Mouse (Mus musculus): Measurements from ENCODE around the gene Eef2k.

The Eef2k gene

DNA sequence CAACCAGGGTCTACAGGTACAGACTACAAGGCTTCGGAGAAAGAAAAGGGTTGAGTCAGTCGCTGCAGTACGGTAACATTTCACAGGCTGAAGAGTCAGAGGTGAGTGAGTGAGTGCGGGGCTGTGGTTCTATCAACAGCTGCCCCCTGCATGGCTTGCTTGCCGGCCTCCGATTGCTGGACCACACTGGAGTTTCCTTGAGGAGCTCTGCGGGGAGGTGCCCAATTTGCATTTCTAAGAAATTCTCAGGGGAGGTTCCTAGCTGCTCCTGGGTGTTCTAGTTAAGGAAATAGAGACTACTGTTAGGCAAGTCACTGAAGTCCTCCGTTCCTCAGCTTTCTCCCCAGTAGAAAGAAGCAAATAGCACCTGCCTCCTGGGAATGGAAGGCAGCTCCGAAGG is 2.1 kb downstream of the Eef2k start:
- DNase-seq (ENCODE audit: low spot score in 2 of 2), result no peak

DNA sequence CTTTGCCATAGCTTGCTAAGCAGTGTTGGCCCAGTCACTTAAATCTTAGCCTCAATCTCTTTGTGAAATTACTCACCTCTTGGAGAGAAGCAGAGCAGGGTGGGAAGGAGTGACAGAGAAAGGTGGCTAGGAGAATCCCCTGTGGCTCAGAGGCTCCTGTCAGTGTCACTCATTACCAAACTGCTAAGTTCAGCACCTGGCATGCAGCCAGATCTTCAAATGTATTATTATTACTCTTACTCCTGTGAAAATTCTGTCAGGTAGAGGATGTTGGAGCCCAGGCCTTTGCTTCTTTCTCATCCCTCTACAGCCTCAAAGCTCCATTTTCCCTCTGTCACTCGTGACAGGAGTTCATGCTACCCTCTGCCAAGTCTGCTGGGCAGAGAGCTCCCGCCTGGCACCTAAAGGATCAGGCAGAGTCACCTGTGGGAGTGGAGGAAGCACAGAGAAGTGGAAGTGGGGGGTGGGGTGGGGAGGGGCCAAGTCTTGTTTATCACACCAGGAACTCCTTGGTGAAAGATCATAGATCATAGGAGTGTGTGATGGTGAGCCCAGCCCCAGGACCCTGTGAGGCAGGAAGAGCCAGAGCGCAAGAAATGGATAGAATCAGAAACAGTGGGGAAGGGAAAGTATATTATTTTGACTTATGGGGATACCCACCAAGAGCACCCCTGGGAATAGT is 6.3 kb downstream of the Eef2k start:
- no peak for DNase-seq (ENCODE audit: low spot score in 2 of 2)

DNA sequence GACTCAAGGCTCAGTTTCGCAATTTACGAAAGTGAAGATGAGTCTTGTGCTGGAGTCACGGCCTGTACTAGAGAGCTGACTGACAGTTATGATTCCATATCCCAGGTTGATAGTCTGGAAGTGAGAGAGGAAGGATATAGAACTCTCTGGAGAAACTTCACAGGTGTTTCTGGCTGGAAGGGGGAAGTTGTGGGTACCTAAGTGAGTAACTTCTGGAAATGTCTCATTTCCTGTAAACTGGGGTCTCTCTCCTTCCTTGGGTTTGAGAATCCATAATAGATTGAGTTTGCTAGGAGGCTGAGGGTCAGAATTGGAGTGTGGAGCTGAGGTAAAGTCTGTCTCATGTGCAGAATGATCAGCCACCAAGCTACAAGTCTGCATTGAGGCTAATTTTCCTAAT is 7.5 kb downstream of the Eef2k start:
- DNase-seq (ENCODE audit: low spot score in 2 of 2), result no peak

DNA sequence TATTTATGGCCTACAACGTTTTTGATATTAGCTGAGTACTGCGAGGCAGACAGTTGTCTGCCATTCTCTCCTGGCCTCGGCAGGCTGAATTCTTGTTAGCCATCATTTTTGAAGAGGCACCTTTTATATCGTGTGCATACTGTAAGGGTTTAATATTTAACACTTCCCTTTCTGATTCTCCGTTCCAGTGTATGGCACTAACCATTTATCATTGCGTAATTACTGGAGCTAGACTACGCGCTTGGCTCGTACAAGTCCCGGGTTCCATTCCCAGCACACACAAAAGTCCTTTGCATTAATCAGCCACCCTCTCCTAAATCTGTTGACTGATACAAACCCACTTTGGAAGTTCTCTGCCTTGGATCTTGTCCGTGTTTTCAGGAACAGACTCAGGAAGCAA is 17.2 kb downstream of the Eef2k start:
- DNase-seq (ENCODE audit: low spot score in 2 of 2), result no peak

DNA sequence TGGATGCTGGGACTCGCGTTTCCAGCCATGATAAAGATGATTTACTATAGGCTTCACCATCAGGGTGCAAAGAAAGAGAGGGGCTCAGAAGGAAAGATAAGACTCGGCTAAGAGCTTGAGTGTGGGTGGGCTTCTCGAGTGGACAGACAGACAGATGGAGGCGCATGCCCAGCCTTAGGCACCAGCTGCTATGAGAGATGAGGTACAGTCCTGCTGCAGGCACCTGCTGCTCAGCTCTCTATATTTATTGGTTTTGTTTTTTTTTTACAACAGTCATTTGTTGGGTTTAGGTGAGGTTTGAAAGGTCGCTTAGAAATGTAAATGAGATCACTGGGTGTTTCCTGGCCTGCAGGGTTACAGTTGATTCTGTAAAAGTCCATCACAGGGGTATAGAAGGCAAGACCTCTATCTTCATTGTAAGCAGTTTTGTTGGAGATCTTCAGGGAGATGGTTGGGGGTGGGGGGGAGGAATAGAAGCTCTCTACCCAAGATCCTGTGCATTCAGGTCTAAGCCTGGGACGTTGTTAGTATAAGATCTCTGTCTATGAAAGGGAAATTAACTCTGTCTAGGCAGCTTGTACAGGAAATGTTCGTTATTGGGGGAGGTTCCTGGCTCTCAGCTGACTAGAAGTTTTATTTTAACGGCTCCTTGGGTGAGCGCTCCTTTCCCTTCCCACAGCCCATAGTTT is 18.3 kb downstream of the Eef2k start:
- DNase-seq (ENCODE audit: low spot score in 2 of 2), result peak in 1 of 2 experiments; percentile 35

DNA sequence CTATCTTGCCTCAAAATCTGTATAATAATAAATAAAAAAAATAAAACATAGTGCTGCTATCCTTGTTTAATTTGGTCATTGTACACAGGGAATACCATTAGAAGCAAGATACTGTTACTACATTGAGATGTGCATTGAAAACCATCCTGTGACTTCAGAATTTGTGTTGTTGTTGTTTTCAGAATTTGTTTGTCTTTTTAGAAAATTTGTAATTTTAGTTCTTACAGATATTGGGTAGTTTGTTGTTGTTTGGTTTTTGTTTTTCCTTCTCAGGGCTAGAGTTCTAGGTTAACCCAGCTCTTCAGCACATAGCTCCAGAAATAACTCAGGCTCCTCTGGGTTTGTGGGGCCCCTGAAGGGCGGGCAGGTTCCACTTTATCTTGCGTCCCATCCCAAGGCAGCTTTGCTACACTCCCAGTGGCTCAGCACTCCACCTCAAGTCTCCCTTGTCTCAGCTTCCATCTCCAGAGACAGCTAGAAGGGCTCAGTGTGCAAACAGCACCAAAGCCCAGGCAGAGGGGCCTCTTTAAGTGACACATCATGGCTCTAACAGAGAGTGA is 18.9 kb downstream of the Eef2k start:
- no peak for DNase-seq (ENCODE audit: low spot score in 2 of 2)

DNA sequence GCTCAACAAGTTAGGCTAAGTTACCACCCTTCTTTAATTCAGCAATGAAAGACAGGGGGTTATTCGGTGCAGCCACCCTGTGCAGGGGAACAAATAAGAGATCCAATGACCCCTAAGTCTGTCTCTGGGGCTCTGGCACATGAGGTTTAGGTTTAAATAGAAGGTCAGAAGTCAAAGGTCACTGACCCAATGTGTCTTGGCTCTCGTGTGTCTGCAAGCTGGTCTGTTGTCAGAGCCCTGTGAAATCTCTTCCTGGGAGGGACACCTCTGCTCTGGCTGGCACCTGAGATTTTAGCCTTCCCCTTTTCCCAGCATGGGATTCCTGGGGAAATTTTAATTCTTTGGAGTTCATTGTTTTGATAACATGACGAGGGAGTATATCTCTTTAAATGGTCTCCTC is 19.6 kb downstream of the Eef2k start:
- DNase-seq (ENCODE audit: low spot score in 2 of 2), result no peak

DNA sequence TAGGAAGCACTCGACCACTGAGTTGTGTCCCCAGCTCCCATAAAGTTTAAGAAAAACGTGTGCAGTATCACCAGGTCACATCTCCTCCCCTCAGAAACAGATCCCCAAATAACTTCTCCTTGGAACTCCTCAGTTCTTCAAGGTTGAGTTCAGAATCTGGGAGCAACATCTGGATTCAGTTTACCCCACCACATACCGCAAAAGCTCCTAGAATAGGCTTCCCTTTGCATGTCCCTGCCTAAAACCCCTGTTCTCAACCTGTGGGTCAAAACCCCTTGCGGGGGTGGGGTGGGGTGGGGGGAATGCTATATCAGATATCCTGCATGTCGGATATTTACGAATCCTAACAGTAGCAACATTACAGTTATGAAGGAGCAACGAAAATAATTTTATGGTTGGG is 20.0 kb downstream of the Eef2k start:
- no peak for DNase-seq (ENCODE audit: low spot score in 2 of 2)

DNA sequence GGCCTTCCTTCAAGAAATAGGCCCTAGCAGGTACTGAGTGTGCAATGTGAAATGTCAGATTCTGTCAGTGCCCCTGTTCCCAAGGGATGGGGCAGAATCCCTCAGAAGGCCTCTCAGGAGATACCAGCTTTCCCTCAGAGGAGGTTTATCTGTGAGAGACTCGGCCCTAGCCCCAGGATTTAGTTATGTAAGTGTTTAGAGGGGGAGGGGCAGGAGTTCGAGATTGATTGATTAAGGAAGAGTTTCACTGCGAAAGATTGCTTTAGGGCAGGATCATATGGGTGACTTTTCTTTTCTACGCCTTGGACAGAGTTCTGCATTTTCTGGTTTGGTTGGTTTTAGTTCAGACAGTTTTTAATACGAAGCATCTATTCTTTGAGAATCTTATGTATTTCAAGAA is 20.8 kb downstream of the Eef2k start:
- DNase-seq (ENCODE audit: low spot score in 2 of 2), result no peak

DNA sequence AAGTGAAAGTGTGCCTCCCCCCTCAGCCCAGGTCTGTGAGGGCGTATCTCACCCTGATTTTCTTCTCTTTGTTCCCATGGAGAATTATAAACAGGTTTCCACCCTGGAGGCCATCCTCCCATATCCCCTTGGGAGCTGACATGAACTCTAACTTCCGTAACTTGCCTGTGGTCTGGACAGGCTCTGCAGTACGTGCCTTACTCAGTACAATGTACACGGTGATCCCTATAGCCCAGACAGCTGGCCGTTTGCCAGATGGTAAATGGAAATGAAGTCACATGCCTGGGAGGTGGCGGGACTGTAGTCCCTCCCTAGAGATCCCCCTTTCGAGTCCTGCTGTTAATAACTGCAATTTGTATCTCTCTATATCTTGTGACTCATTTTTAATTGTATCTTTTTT is 22.5 kb downstream of the Eef2k start:
- no peak for DNase-seq (ENCODE audit: low spot score in 2 of 2)

DNA sequence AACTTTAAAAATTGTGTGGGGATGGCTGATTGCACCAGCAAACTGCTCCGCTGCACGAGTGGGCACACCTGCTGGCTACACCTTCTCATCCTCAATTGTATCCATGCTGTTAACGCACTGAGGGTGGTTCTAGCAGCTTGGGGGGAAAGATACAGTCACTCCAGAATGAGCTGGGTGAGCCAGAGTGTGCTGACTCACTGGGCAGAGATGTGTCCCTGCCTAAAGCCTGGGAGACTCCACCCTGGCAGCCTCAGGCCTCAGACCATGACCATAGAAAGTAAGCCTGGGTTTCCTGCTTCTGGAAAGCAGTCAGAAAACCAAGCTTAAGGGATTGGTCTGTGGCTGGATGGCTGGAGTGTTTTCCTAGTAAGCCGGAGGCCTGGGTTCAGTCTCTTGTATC is 23.2 kb downstream of the Eef2k start:
- no peak for DNase-seq (ENCODE audit: low spot score in 2 of 2)

DNA sequence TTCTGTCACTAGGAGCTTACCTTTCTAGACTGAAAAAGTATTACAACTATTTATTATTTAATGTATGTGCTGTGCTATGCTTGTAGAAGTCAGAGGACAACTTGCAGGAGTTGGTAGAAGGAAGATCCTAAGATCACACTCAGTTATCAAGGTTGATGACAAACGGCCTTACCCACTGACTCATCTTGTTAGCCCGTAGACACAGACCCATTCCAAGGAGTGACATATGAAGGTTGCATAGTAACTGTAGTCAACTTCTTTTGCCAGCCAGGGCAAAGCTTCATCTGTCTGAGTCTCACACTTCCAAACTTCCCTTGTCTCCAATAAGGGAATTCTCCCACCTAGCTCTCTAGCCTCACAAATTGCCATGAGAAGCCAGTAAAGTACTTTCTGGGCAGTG is 24.1 kb downstream of the Eef2k start:
- DNase-seq (ENCODE audit: low spot score in 2 of 2), result no peak

DNA sequence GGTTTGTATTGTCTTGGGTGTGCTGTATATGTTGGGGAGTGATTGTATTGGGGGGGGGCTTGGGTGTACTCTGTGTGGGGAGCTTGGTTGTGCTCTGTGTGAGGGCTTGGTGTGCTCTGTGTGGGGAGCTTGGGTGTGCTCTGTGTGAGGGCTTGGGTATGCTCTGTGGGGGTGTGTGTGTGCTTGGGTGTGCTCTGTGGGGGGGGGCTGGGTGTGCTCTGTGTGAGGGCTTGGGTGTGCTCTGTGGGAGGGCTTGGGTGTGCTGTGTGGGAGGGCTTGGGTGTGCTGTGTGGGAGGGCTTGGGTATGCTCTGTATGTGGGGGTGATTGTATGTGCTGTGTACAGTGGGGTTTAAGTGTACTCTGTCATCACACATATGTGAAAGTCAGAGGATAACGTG is 25.1 kb downstream of the Eef2k start:
- no peak for DNase-seq (ENCODE audit: low spot score in 2 of 2)

DNA sequence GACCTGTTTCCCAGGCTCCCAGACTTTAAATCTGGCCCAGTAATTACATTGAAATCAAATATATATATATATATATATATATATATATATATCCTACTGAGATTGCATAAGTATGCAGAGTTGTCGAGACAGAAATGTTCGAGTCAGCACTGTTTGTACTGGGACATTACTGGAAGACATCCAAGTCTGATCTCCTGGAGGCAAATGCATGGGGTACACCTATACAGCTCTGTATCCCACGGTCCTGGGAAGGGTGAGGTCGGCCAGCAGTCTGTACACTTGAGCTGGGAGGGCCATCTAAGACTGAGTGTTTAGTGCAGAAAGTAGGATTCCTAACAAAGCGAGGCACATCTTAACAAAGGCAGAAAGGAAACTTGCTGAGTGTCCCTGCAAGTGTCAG is 27.3 kb downstream of the Eef2k start:
- no peak for DNase-seq (ENCODE audit: low spot score in 2 of 2)

DNA sequence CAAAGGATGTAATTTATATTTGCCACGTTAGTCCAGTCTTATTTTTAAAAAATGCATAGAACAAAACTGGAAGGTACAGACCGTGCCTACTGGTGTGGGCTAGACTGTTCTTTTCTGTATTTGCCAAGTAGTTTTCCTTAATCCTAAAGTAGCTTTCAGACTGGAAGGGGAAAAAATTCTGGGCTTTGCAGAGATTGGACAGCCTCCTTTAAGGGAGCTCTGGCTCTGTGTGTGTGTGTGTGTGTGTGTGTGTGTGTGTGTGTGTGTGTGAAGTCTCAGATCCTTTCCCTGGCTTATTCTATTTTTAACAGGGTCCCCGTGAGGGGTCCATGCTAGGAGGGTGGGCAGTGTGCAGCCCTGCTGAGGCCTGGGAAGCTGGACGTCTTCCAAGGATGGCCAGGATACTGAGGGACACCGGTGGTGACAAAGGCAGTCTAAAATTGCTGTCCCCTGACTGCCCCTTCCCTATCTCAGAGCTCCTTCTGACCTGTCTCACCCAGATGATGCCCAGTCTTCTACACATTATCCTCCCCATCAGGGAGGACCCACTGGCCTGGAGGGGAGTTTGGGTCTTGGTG is 27.9 kb downstream of the Eef2k start:
- DNase-seq (ENCODE audit: low spot score in 2 of 2), result no peak

DNA sequence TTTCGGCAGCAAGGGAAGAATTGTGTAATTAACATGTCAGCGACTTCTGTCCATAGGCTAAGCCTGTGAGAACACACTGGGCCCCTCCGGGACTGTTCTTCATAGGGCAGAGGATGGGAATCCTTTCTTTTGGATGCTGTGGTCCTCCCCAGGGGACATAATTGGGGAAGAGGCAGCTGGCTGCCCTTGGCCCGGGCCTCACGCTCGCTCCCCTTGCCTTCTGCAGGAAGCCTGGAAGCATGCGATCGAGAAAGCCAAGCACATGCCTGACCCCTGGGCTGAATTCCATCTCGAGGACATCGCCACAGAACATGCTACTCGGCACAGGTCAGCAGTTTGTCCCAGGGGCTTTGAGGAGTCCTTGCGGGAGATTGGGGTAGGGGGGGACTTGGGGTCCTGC is 30.5 kb downstream of the Eef2k start:
- DNase-seq (ENCODE audit: low spot score in 2 of 2), result no peak

DNA sequence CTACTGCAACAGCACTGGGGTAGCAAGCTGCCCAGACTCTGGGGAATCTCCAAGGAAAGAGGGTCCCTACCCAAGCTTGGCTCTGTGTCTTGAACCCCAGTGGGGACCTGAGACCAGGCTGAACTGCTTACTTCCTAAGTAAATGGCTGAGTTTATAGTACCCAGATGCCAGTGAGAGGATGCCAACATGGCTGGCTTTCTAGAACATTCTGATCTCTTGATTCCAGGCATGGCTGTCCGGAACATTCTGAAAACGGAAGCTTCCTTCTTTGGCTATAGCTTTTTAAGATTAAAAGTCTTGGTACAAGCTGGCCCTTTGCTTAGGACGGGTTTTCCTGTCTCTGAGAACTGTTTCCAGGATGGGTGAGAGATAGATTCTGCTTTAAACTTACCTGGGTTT is 31.4 kb downstream of the Eef2k start:
- DNase-seq (ENCODE audit: low spot score in 2 of 2), result no peak

DNA sequence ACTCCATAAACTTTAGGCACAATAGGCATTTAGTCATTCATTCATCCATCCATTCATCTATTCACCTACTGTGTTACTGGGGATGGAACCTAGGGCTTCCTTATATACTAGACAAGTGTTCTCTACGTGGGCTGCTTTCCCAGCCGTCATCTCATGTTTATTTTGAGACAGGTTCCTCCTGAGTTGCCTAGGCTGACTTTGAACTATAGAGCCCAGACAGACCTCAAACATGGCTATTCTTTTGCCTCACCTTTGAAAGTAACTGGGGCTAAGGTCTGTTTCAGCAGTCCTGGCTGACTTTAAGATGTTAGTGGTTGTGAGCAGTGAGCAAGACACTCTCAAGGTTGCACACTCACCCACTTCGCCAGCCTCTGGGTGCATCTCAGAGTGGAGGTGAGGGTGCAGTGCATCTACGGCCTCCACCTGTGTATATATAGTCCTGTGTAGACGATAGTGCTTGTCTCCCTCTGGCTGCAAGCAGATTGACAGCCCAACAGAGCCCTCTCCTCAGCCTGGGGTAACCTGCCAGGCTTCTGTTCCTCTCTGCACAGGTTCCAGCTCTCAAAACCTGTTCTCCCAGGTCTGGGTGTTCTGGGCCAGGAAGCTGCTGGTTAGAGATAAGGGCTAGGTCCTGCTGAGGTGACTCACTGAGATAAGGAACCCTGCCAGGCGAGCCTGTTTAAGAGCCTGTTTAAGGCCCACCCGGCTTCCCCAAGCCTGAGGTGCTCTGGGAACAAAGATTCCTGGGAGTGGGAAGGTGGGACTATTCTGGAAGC is 32.3 kb downstream of the Eef2k start:
- DNase-seq (ENCODE audit: low spot score in 2 of 2), result no peak

DNA sequence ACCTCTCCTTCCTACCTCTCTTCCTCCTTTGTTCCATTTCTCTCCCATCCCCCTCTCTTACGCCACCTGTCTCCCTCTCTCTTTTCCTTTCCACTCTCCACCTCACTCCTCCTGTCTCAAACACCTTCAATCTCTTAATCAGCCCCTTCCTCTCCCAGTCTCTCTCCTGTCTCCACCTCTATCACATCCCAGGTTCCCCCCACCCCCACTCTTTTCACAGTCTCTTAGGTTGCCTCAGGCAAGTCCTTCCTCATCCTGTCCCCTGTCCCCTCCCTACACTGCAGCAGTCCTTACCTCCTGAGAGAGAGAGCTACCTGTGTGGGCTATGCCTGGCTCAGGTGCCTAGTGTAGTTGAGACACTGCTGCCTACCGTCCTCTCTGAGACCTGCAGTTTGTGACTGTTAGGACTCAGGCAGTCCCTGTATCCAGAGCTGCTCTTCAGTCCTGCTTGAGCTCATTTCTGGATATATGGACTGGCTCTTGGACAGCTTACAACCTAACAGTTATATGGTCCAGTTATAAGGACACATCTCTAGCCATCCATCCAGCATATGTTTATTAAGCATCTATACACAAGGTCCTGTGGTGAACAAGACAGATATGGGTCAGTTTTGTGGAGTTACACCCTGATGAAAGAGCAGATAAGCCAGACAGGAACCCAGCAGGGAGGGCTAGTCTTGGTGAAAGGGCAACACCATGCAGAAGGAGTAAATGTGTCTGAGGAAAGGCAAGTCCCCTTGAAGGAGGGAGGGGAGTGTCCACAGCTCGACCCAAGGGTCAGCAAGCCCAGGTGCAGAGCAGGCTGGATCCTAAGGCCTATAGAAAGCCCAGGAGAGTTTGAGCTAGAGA is 33.1 kb downstream of the Eef2k start:
- no peak for DNase-seq (ENCODE audit: low spot score in 2 of 2)

DNA sequence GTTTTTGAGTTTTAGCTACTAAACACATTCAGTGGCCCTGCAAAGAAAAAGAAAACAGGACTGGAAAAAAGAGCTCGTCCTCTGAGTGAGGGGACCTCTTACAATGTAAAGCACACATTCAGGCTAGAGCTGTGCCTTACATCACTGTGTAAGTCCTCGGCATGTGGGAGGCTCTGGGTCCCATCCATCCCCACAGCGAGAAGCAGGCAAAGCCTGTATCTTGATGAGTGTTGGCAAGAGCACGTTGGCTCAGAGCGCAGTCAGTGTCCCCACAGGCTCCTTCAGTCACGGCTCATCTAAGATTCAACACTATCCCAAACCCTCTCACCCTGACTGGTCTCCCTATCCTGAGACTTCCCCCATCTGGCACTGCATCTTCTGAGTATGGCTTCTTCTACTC is 35.6 kb downstream of the Eef2k start:
- no peak for DNase-seq (ENCODE audit: low spot score in 2 of 2)

DNA sequence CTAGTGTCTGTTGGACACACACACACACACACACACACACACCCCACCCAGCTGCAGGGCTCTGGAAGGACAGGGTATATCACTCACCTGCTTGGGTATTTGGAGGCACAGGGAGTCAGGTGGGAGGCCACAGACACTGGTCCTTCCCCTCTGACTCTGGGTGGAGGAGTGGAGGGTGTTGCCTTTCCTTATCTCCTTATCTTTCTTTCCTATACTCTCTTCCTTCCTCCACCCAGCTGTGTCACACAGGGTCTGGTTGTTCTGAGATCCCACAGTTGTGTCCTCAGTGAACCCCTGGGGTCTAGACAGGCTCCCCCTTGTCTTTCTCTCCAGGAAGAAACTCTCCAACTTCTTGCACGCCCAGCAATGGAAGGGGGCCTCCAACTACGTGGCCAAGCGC is 37.3 kb downstream of the Eef2k start:
- no peak for DNase-seq (ENCODE audit: low spot score in 2 of 2)

DNA sequence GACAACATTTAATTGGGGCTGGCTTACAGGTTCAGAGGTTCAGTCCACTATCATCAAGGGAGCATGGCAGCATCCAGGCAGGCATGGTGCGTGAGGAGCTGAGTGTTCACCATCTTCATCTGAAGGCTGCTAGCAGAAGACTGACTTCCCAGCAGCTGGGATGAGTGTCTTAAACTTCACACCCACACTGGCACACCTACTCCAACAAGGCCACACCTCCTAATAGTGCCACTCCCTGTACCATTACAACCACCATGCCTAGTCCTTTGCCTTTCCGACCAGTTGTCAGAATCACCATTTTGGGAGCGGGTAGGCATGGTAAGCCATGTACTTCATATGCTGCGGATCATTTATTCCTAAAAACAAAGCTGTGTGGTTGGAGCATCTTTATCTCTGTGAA is 38.1 kb downstream of the Eef2k start:
- DNase-seq (ENCODE audit: low spot score in 2 of 2), result no peak

Measured in thymus, postnatal 10 days (tissue).